Mouse (Mus musculus): ENCODE results near the gene Txnrd1. TPM values are rescaled to one million over a fixed set of nuclear protein-coding genes. Genes with fewer than 3 reads are reported as not detected.
A peak's percentile ranks its signal among the peaks of the same experiment; 100 is the strongest.

Gene Txnrd1
- total RNA-seq, 4 experiments from 2014 or later = 57.3 to 65.7 (median 59.4) TPM

GRCm38 (mm10) chr10:82863827-82864226, 30.1 kb downstream of the Txnrd1 start:
- no peak for DNase-seq (ENCODE audit: low spot score)

- no peak for DNase-seq (ENCODE audit: low spot score)
Measured at GRCm38 (mm10) chr10:82866356-82866755, 32.6 kb downstream of the Txnrd1 start, which contains the start of gene Eid3. Eid3 (plus strand) TSS chr10:82866626.

GRCm38 (mm10) chr10:82866832-82867231, 33.1 kb downstream of the Txnrd1 start:
- DNase-seq (ENCODE audit: low spot score) = no peak

DNA sequence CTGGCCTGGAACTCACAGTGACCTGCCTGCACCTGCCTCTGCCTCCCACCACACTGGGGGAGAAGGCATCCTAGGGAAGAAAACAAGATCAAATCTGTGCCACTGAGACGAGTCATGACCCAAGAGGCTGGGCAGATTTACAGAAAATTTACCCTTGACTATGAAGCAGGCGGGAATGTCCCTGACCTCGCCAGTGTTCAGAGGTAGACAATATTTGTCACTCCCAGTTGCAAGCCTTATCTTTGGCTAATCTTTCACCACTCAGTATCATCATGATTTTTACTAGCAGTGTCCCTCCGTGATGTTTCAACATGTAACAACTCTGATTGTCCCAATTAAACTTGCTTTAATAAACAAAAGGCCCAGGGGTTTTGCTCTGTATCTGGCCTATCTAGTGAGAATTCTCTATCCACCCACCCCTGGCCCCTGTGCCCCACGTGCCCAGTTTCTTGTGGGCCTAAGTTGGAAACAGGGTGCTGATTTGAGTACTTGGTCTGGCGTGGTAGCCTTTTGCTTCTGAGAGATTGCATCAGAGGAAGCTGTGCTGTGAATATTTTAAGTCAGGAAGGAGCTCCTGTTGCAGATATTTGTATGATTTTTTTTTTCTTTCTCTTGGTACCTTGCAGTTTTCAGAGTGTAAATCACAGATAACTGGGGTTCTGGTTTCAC, 34.8 kb downstream of the Txnrd1 start:
- no peak for DNase-seq (ENCODE audit: low spot score)

DNA sequence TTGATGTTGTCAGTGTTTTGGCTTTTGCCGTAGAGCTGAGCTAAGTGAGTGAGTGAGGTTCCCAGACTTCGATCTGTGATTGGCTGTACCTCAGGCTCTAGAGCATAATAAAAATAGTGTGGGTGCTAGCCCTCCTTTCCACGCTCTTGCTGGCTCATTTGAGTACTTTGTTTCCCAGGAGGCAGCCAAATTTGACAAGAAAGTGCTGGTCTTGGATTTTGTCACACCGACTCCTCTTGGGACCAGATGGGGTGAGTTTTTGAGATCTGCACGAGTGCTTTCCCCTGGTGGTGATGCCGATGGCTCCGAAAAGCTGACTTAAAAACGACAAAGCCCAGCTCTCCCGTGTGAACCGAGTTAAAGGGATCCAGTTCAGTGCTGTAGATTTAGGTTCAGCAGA, 41.7 kb downstream of the Txnrd1 start:
- no peak for DNase-seq (ENCODE audit: low spot score)

DNA sequence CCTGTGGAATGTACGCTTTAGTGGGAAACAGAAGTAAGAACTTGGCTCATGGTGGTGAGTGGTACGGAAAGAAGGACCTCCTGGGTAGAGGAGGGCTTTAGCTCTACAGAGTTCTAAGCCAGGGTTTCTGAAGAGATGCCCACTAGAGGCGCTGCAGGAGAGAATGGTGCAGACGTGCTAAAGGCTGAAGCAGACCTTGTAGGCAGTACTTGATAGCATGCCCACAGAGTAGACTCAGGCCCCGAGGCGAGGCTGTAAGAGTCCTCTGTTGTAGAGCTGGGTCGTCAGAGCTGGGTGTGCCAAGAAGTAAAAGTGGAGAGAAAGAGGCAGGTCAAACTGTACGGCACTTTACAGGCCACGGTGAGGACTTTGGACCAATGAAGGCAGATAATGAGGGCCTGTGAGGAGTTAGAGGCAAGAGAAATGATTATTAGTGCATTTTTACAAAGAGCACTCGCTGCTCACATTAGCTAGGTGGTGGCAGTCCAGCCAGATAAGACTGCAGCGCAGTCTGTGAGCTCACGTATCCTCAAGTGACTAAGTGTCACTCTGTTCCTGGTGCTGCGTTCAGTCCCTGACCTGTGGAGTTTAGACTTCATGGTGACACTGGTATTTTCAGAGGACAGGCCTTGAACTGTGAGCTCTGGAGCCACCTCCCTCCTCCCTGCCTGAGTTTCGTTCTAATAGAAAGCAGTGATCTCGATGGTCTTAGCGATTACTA, 42.5 kb downstream of the Txnrd1 start:
- no peak for DNase-seq (ENCODE audit: low spot score)

DNA sequence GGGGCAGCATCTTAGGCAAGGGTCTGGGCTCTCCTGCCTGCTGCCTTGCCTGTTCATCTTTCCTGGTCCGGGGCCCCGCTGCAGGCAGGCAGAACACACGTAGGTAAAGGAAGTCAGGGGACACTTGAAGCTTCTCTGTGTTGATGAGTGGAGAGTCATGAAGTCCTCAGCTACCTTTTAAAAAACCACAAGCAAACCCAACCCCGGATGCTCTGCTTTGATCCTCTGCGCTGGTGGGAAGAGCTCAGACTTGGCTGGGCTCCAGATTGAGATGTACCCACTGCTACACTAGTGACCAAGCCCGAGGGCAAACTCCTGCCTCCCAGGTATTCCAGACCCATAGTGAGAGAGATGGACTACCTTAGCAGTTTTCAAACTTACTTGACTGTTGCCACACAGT, 53.6 kb downstream of the Txnrd1 start:
- DNase-seq (ENCODE audit: low spot score) = no peak

- DNase-seq (ENCODE audit: low spot score) = no peak
Measured at GRCm38 (mm10) chr10:82888576-82888975, 54.8 kb downstream of the Txnrd1 start.

DNA sequence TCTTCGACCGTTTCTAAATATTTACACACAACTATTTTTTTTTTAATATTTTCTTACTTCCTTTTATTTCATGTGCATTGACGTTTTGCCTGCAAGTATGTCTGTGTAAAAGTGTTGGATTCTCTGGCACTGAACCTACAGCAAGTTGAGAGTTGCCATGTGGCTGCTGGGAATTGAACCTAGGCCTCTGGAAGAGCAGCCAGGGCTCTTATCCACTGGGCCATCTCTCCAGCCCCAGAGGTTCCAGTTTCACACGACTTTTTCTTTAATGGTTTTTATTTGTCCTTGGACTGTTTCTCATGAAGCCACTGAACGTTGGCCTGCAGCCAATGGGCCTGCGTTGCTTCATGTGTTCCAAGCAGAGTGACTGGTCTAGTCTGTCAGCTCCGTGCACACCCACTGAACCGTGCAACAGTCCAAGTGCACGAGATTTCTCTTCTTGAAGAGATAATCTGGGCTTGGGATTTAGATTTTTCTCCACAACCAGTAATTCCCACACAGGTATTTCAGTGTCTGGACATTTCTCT, 55.8 kb downstream of the Txnrd1 start:
- DNase-seq (ENCODE audit: low spot score) = peak; percentile 57

GRCm38 (mm10) chr10:82890936-82891335, 57.2 kb downstream of the Txnrd1 start:
- no peak for DNase-seq (ENCODE audit: low spot score)

DNA sequence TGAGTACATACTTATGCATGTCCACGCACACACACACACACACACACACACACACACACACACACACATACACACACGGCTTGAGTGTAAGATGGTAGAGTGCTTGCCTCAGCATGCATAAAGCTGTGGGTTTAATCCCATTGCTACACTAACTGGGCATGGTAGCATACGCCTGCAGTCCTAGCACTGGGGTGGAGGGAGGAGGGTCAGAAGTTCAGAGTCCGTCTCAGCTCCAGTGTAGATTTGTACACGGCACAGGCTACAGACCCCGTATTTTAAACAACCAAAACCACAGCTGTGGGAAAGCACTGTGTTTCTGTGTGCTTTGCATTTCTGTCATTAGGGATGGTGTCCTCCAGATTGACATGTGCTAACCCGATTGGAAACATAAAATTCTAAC, 57.7 kb downstream of the Txnrd1 start:
- no peak for DNase-seq (ENCODE audit: low spot score)

DNA sequence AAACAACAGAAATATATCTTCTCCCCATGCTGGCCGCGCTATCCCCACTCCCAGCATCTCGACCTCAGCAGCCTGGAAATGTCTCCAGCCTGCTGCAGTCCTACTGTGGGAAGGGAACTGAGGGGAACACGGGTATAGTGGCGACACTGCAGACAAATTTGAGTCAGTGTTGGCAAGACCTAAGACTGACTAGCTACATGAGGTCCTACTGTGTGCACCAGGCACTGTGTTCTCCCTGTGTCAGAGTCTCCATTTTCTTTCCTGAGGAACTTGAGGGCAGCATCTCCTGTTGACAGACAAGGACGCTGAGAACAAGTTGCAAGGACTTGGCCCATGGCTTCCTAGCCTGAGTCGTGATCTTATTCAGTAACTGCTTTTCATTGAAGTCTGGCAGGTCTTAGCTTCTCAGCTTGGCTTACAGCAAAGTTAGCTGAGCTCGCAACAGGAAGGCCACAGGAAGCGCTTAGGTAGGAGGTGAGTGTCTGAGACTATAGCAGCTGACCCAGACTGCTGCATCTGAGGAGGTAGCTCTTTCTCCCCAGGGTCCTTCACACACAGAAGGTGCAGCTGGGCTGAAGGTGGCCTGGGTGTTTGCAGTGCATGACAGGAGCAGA, 58.8 kb downstream of the Txnrd1 start:
- DNase-seq (ENCODE audit: low spot score) = no peak

DNA sequence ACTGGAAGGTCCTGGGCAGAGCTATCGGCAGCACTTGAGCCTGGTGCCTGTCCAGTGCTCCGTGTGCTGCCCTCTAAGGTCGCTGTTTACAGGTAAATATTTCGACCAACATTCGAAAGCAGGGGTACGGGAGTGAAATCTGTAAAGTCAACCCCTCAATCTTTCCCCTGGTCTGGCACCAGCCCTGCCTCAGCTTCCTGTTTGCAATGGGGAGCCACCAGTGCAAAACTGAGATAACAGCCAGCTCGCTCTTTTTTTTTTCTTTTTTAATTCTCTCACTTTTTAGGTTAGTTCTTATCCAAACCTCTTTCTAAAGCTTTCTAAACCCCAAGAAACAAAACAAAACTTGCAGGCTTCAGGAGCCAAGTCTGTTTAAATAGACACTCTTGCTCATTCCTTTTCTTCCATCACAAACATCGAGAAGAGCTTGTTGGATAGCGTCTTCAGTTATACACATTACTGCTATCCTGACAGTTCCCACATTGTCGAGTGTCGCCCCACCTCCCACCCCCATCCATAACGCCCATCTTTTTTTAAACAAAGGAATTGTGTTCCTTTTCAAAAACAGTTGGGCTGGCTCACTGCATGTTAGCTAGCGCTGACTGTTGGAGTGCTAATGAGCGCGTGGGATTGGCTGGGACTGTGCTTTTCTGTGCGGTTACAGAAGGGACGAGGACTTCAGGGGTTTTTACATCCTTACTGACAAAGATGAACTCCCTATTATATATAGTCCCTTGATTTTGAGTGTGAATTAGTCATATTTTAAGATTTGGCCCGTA, 60.3 kb downstream of the Txnrd1 start:
- DNase-seq (ENCODE audit: low spot score) = no peak

DNA sequence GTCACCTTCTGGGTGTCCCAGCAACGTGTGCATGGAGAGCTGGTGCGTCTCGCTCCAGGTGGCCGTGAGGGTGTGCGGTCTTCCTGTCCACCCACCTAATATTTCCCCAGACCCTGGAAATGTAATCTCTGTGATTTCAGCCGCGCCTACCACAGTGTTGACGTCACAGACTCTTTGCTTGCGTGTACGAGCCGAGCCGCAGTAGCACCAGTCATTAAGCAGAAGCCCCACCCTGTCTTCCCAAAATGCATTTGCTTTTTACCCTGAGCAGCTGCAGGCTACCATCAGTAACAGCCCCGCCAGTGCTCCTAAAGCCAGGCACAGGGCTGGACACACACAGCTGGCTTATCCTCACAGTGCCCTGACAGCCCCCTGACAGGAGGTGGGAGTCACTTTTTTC, 64.2 kb downstream of the Txnrd1 start:
- no peak for DNase-seq (ENCODE audit: low spot score)

- DNase-seq (ENCODE audit: low spot score) = peak; percentile 6
Measured at GRCm38 (mm10) chr10:82898893-82899292, 65.1 kb downstream of the Txnrd1 start.

DNA sequence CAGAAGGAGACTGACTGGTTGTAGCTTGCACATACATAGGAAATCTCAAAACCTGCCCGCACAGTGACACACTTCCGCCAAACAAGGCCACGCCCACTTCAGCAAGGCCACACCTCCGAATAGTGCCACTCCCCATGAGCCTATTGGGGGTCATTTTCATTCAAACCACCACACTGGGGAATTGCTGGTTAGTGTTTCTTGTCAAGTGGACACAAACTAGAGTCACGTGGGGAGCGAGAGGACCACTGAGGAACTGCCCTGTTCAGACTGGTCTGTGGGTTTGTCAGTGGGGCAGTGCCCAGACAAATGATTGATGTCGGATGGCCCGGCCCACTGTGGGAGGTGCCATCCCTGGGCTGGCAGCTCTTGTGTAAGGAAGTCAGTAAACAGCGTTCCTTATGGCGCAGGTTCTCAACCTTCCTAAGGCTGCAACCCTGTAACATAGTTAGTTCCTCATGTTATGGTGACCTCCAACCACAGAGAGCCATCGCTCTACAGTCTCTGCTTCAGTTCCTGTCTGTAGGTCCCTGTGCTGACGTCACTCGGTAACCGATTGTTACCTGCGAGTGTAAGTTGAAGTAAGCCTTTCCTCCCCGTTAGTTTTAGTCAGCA, 66.2 kb downstream of the Txnrd1 start:
- no peak for DNase-seq (ENCODE audit: low spot score)

DNA sequence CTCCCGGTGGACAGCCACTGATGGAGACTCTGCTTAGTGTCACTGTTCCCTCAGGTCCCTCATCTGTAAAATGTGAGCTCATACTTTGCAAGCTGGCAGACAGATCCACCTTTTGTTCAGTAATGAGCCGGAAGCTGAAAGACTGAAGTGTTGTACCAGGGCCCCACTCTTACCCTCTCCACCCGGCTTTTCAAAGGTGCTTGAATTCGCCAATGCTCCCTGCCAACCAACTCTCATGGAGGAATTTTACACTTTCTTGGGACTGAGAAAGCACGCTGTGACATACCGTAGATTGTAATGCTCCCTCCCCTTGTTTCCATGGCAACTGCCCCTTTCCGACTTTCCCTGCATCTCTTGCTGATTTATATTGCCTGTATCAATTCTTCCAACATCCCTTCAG, 66.8 kb downstream of the Txnrd1 start:
- no peak for DNase-seq (ENCODE audit: low spot score)

GRCm38 (mm10) chr10:82901436-82901835, 67.7 kb downstream of the Txnrd1 start:
- DNase-seq (ENCODE audit: low spot score) = peak; percentile 82

- no peak for DNase-seq (ENCODE audit: low spot score)
Measured at GRCm38 (mm10) chr10:82908526-82908925, 74.8 kb downstream of the Txnrd1 start.

DNA sequence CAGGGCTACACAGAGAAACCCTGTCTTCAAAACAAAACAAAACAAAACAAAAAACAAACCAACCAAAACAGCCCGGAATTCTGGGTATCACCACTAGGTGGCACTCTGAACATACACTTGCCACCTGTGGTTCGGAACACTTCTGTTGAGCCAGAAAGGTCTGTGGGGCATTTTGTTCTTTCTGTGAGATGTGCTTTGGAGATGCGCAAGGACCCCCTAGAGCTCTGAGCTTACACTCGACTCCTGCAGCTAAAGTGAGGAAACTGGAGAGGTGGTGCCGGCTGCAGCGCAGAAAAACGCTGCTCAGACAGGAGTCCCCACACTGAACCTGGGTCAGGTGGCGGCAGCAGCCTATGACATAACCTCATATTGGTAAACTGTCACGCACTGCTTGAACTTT, 75.6 kb downstream of the Txnrd1 start:
- peak; percentile 63 for DNase-seq (ENCODE audit: low spot score)

DNA sequence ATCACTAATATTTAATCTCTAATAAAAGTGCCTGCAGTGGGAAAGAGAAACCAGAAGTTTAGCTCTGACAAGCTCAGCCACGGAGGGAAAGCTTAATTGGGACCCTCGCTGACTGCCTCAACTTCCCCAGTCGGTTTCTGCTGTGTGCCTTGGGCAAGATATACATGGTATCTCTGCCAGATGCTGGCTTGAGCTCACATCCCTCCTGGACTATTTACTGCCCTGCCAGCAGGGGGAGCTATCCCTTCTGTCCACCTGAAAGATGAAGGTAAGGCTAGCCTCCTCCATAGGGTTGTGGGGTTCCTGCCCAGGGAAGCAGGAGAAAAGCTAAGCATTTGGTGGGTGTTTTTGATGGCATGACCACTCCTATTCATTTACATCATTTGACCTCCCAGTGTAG, 76.4 kb downstream of the Txnrd1 start:
- DNase-seq (ENCODE audit: low spot score) = no peak
